Mouse (Mus musculus): ENCODE data around the gene Hmg20b. TPM values are rescaled to one million over a fixed set of nuclear protein-coding genes. Genes with fewer than 3 reads are reported as not detected.

Gene Hmg20b
- polyA plus RNA-seq, 2 experiments: 92.9 to 135 TPM

DNA sequence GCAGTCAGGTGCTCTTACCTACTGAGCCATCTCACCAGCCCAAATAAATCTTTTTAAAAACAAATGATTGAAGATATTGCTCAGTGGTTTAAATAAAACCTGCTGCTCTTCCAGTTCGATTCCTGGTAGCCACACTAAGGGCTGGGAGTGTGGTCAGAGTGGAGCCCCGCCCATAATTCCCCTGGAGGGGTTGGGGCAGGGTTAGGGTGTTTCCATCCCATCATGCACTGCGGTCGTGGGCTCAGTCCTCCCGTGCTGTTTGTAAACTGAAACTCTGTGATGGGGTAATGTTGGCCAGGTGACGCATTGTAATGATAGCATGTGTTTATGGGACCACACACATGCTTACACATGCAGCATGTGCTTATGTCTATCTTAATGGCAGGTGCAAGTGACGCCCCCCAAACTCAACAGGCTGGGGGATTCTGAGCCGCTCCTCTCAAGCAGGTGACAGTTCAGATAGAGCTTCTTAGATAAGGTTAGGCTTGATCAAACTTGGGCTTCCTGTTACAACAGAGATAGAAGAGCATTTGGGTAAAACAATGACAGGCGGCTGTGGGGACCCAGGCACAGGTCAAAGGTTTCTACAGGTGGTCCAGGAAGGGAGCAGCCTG lies 1.5 kb upstream of the Hmg20b start:
- no peak overlapping the region for H3K4me2 ChIP-seq (replicated peaks; ENCODE audit: low read depth, low read length, severe bottlenecking)
- DNase-seq (ENCODE audit: low spot score): no peak

GRCm38 (mm10) chr10:81349961-81350350 lies 324 bp downstream of the Hmg20b start:
- H3K4me1 ChIP-seq (ENCODE audit: control insufficient read depth, insufficient read depth, low read length): peaks cover 20% of the 10 kb centered on the region
- peak overlapping the region; percentile 93 for H3K4me2 ChIP-seq (replicated peaks; ENCODE audit: low read depth, low read length, severe bottlenecking)
- no peak for TF ChIP-seq POLR2A (IDR thresholded peaks at IDR 0.05; ENCODE audit: borderline replicate concordance, extremely low read depth, insufficient read depth, insufficient read length)
- ATAC-seq (ENCODE audit: low FRiP score, low read depth): no peak
- DNase-seq (ENCODE audit: low spot score): no peak
- H3K27ac ChIP-seq (replicated peaks; ENCODE audit: low read depth, low read length): peak overlapping the region; percentile 70
- no peaks in the 10 kb centered on the region for H3K9me3 ChIP-seq (ENCODE audit: control insufficient read depth, low read length)
- 1% methylated on average over 24 of the region's 29 CpGs for WGBS
- H3K4me3 ChIP-seq (replicated peaks; ENCODE audit: low read length): peak overlapping the region; percentile 78
- peak overlapping the region; percentile 80 for H3K9ac ChIP-seq (ENCODE audit: low read depth, low read length, severe bottlenecking)
- H3K36me3 ChIP-seq (ENCODE audit: control insufficient read depth, insufficient read depth, low read length): peaks cover 21% of the 10 kb centered on the region
- peaks cover 4% of the 10 kb centered on the region for H3K27me3 ChIP-seq (ENCODE audit: control insufficient read depth, insufficient read depth, low read length)

More for the DNA sequence above, 1.5 kb upstream of the Hmg20b start:
- H3K9me3 ChIP-seq (ENCODE audit: control insufficient read depth, low read length): no peaks in the 10 kb centered on the region
- no peak for TF ChIP-seq POLR2A (IDR thresholded peaks at IDR 0.05; ENCODE audit: borderline replicate concordance, extremely low read depth, insufficient read depth, insufficient read length)
- H3K27ac ChIP-seq (replicated peaks; ENCODE audit: low read depth, low read length): no peak overlapping the region
- WGBS: 23% methylated on average over 9 of the region's 9 CpGs
- ATAC-seq (ENCODE audit: low FRiP score, low read depth): no peak
- H3K4me1 ChIP-seq (ENCODE audit: control insufficient read depth, insufficient read depth, low read length): peaks cover 20% of the 10 kb centered on the region
- peaks cover 13% of the 10 kb centered on the region for H3K36me3 ChIP-seq (ENCODE audit: control insufficient read depth, insufficient read depth, low read length)
- no peak overlapping the region for H3K9ac ChIP-seq (ENCODE audit: low read depth, low read length, severe bottlenecking)
- H3K4me3 ChIP-seq (replicated peaks; ENCODE audit: low read length): no peak overlapping the region
- H3K27me3 ChIP-seq (ENCODE audit: control insufficient read depth, insufficient read depth, low read length): no peaks in the 10 kb centered on the region

- TF ChIP-seq POLR2A (IDR thresholded peaks at IDR 0.05; ENCODE audit: borderline replicate concordance, extremely low read depth, insufficient read depth, insufficient read length): no peak
- no peak overlapping the region for H3K27ac ChIP-seq (replicated peaks; ENCODE audit: low read depth, low read length)
- H3K4me2 ChIP-seq (replicated peaks; ENCODE audit: low read depth, low read length, severe bottlenecking): peak overlapping the region; percentile 93
- peak overlapping the region; percentile 80 for H3K9ac ChIP-seq (ENCODE audit: low read depth, low read length, severe bottlenecking)
- peak; percentile 43 for DNase-seq (ENCODE audit: low spot score)
- no peaks in the 10 kb centered on the region for H3K9me3 ChIP-seq (ENCODE audit: control insufficient read depth, low read length)
- H3K36me3 ChIP-seq (ENCODE audit: control insufficient read depth, insufficient read depth, low read length): peaks cover 21% of the 10 kb centered on the region
- H3K4me3 ChIP-seq (replicated peaks; ENCODE audit: low read length): peak overlapping the region; percentile 78
- peaks cover 20% of the 10 kb centered on the region for H3K4me1 ChIP-seq (ENCODE audit: control insufficient read depth, insufficient read depth, low read length)
- no peak for ATAC-seq (ENCODE audit: low FRiP score, low read depth)
- WGBS: 2% methylated on average over 11 of the region's 12 CpGs
- peaks cover 11% of the 10 kb centered on the region for H3K27me3 ChIP-seq (ENCODE audit: control insufficient read depth, insufficient read depth, low read length)
These were observed 1.1 kb downstream of the Hmg20b start for GRCm38 (mm10) chr10:81349146-81349545.

- peak overlapping the region; percentile 27 for H3K4me3 ChIP-seq (replicated peaks; ENCODE audit: low read length)
- H3K36me3 ChIP-seq (ENCODE audit: control insufficient read depth, insufficient read depth, low read length): peaks cover 21% of the 10 kb centered on the region
- WGBS: 11% methylated on average over 39 of the region's 55 CpGs
- no peak for ATAC-seq (ENCODE audit: low FRiP score, low read depth)
- no peak overlapping the region for H3K27ac ChIP-seq (replicated peaks; ENCODE audit: low read depth, low read length)
- H3K9ac ChIP-seq (ENCODE audit: low read depth, low read length, severe bottlenecking): peak overlapping the region; percentile 26; the same call in 1 of the 2 replicates
- H3K4me2 ChIP-seq (replicated peaks; ENCODE audit: low read depth, low read length, severe bottlenecking): peak overlapping the region; percentile 50
- H3K4me1 ChIP-seq (ENCODE audit: control insufficient read depth, insufficient read depth, low read length): peaks cover 26% of the 10 kb centered on the region
- peak; percentile 56 for DNase-seq (ENCODE audit: low spot score)
- TF ChIP-seq POLR2A (IDR thresholded peaks at IDR 0.05; ENCODE audit: borderline replicate concordance, extremely low read depth, insufficient read depth, insufficient read length): no peak
- no peaks in the 10 kb centered on the region for H3K9me3 ChIP-seq (ENCODE audit: control insufficient read depth, low read length)
- H3K27me3 ChIP-seq (ENCODE audit: control insufficient read depth, insufficient read depth, low read length): peaks cover 36% of the 10 kb centered on the region
These were observed 3.7 kb downstream of the Hmg20b start for GRCm38 (mm10) chr10:81346453-81347067.

DNA sequence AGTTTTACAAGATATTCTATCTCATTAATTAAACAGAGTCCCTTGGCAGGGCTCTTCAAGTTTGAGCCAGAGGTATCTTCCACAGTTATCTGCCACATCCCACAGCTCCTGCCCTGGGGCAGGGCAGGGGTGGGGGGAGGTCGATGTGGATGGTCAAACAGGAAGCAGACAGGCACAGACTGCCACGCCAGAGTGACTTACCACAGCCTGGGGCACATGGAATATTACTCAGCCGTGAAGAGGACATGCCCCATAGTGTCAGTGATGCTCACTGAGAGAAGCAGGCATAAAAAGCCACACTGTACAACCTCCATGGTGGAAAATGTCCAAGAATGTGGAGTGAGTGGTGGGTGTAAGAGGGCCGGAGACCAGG lies 5.1 kb downstream of the Hmg20b start:
- Histone ChIP-seq H3K4me2 (replicated peaks; ENCODE audit: low read depth, low read length, severe bottlenecking) (no peak overlapping the region), H3K9ac (ENCODE audit: low read depth, low read length, severe bottlenecking) (no peak overlapping the region), H3K36me3 (ENCODE audit: control insufficient read depth, insufficient read depth, low read length) (peaks cover 21% of the 10 kb centered on the region), H3K4me3 (replicated peaks; ENCODE audit: low read length) (no peak overlapping the region), H3K9me3 (ENCODE audit: control insufficient read depth, low read length) (no peaks in the 10 kb centered on the region), H3K27ac (replicated peaks; ENCODE audit: low read depth, low read length) (no peak overlapping the region), H3K4me1 (ENCODE audit: control insufficient read depth, insufficient read depth, low read length) (peaks cover 26% of the 10 kb centered on the region), H3K27me3 (ENCODE audit: control insufficient read depth, insufficient read depth, low read length) (peaks cover 44% of the 10 kb centered on the region)
- ATAC-seq (ENCODE audit: low FRiP score, low read depth) (no peak), DNase-seq (ENCODE audit: low spot score) (no peak)
- WGBS: 89% methylated on average over 4 of the region's 4 CpGs
- no peak for TF ChIP-seq POLR2A (IDR thresholded peaks at IDR 0.05; ENCODE audit: borderline replicate concordance, extremely low read depth, insufficient read depth, insufficient read length)

Measured in limb, embryonic 14.5 days (tissue).